Mouse (Mus musculus) hindbrain, embryonic 14.5 days (tissue): ENCODE measurements around the gene Fgfr2. TPM values are rescaled to one million over a fixed set of nuclear protein-coding genes. Genes with fewer than 3 reads are reported as not detected.

Source experiments
- ATAC-seq: fragments of 200-750 bp; cut with Nextera tagmentation; 2 replicates; pipeline ENCODE4 v1.8.0; 2017; ENCODE audit warnings: moderate number of reproducible peaks, mild to moderate bottlenecking, moderate TSS enrichment, moderate library complexity; ENCODE audit not compliant: low FRiP score
- DNase-seq: peaks from one replicate; pipeline ENCODE4 v3.0.0-alpha.2; 2015; ENCODE audit warnings: low spot score
- H3K27ac ChIP-seq: fragments of 300-500 bp; sonication (generic); 2 replicates; pipeline ENCODE4 v1.5.1; 2014; ENCODE audit warnings: mild to moderate bottlenecking, moderate library complexity
- H3K27me3 ChIP-seq: fragments of 300-500 bp; sonication (generic); 2 replicates; pipeline ENCODE4 v1.6.1; 2014; ENCODE audit warnings: mild to moderate bottlenecking, low read length, mixed read lengths; ENCODE audit not compliant: control insufficient read depth, insufficient read depth
- H3K36me3 ChIP-seq: fragments of 300-500 bp; sonication (generic); replicated peaks from 2 replicates; pipeline ENCODE4 v1.6.1; 2014; ENCODE audit not compliant: control insufficient read depth, insufficient read depth
- H3K4me1 ChIP-seq: fragments of 300-500 bp; sonication (generic); replicated peaks from 2 replicates; pipeline ENCODE4 v1.6.1; 2014; ENCODE audit warnings: antibody characterized with exemption, low read length, mixed read lengths; ENCODE audit not compliant: control insufficient read depth, insufficient read depth
- H3K4me2 ChIP-seq: fragments of 300-500 bp; sonication (generic); replicated peaks from 2 replicates; pipeline ENCODE4 v1.6.1; 2014; ENCODE audit warnings: mild to moderate bottlenecking, moderate library complexity
- H3K4me3 ChIP-seq: fragments of 300-500 bp; sonication (generic); replicated peaks from 2 replicates; pipeline ENCODE4 v1.5.1; 2014; ENCODE audit warnings: mild to moderate bottlenecking, low read length
- H3K9ac ChIP-seq: fragments of 300-500 bp; sonication (generic); 2 replicates; pipeline ENCODE4 v1.6.1; 2014
- H3K9me3 ChIP-seq: fragments of 300-500 bp; sonication (generic); 2 replicates; pipeline ENCODE4 v1.6.1; 2016; ENCODE audit warnings: low read length; ENCODE audit not compliant: control insufficient read depth
- WGBS: fragments of 180-500 bp; shearing (Covaris S2); extraction: QIAGEN DNeasy Blood & Tissue Kit; methylation state at CpG from one replicate; pipeline ENCODE4 v1.1.7; 2014; 5-methylcytosine and 5-hydroxymethylcytosine counted together
- polyA plus RNA-seq: library from polyadenylated mRNA; unstranded; fragments of >200 nt; fragmentation: Nextera tagmentation; extraction: Ambion mirVana; gene quantifications from 2 replicates; pipeline ENCODE4 v1.2.1, GENCODE M21; 2014

Gene Fgfr2
- polyA plus RNA-seq, 1 experiment from 2014 or later: 43.5 TPM

GRCm38 (mm10) chr7:130199317-130199716 is 2923.8 kb downstream of the Fgfr2 start:
- ATAC-seq (no peak), DNase-seq (no peak)
- Histone ChIP-seq H3K9ac (no peak overlapping the region), H3K4me3 (no peak overlapping the region), H3K4me1 (no peaks in the 10 kb centered on the region), H3K36me3 (no peaks in the 10 kb centered on the region), H3K4me2 (no peak overlapping the region), H3K9me3 (no peaks in the 10 kb centered on the region), H3K27me3 (no peaks in the 10 kb centered on the region), H3K27ac (no peak overlapping the region)
- 78% methylated on average over 5 of the region's 5 CpGs for WGBS

- no peak overlapping the region for H3K9ac ChIP-seq
- H3K27ac ChIP-seq: no peak overlapping the region
- no peak overlapping the region for H3K4me3 ChIP-seq
- ATAC-seq (no peak), DNase-seq (no peak)
- H3K4me2 ChIP-seq: no peak overlapping the region
- H3K36me3 ChIP-seq: no peaks in the 10 kb centered on the region
- H3K4me1 ChIP-seq: no peaks in the 10 kb centered on the region
- no peaks in the 10 kb centered on the region for H3K9me3 ChIP-seq
- 93% methylated on average over 2 of the region's 2 CpGs for WGBS
- no peaks in the 10 kb centered on the region for H3K27me3 ChIP-seq
Measured at GRCm38 (mm10) chr7:130195081-130195480, 2928.1 kb downstream of the Fgfr2 start.

- no peak for DNase-seq
- H3K4me1 ChIP-seq: no peaks in the 10 kb centered on the region
- H3K9me3 ChIP-seq: no peaks in the 10 kb centered on the region
- no peak for ATAC-seq
- no peak overlapping the region for H3K4me2 ChIP-seq
- H3K9ac ChIP-seq: no peak overlapping the region
- no peaks in the 10 kb centered on the region for H3K27me3 ChIP-seq
- H3K36me3 ChIP-seq: no peaks in the 10 kb centered on the region
- WGBS: 61% methylated on average over 15 of the region's 15 CpGs
- no peak overlapping the region for H3K27ac ChIP-seq
- no peak overlapping the region for H3K4me3 ChIP-seq
Measured at GRCm38 (mm10) chr7:130190329-130190975, 2932.7 kb downstream of the Fgfr2 start.

- no peak overlapping the region for H3K4me3 ChIP-seq
- H3K27ac ChIP-seq: no peak overlapping the region
- 67% methylated on average over 4 of the region's 4 CpGs for WGBS
- ATAC-seq: no peak
- H3K9me3 ChIP-seq: no peaks in the 10 kb centered on the region
- H3K4me2 ChIP-seq: no peak overlapping the region
- DNase-seq: no peak
- no peaks in the 10 kb centered on the region for H3K27me3 ChIP-seq
- H3K4me1 ChIP-seq: no peaks in the 10 kb centered on the region
- H3K9ac ChIP-seq: no peak overlapping the region
- no peaks in the 10 kb centered on the region for H3K36me3 ChIP-seq
Measured at GRCm38 (mm10) chr7:130189901-130190300, 2933.2 kb downstream of the Fgfr2 start.

GRCm38 (mm10) chr7:130188108-130188507 is 2935.0 kb downstream of the Fgfr2 start:
- H3K4me1 ChIP-seq: no peaks in the 10 kb centered on the region
- H3K9ac ChIP-seq: no peak overlapping the region
- WGBS: 91% methylated on average over 2 of the region's 2 CpGs
- H3K4me3 ChIP-seq: no peak overlapping the region
- DNase-seq (no peak), ATAC-seq (no peak)
- H3K9me3 ChIP-seq: no peaks in the 10 kb centered on the region
- no peaks in the 10 kb centered on the region for H3K27me3 ChIP-seq
- no peaks in the 10 kb centered on the region for H3K36me3 ChIP-seq
- H3K4me2 ChIP-seq: no peak overlapping the region
- H3K27ac ChIP-seq: no peak overlapping the region

- H3K9me3 ChIP-seq: no peaks in the 10 kb centered on the region
- ATAC-seq (no peak), DNase-seq (no peak)
- no peak overlapping the region for H3K4me3 ChIP-seq
- H3K27me3 ChIP-seq: no peaks in the 10 kb centered on the region; the same call in 1 of the 2 replicates
- WGBS: 91% methylated on average over 5 of the region's 5 CpGs
- no peak overlapping the region for H3K9ac ChIP-seq
- 0 out of 2 replicates have a peak, but pooled peaks cover 7% of the 10 kb centered on the region for H3K4me1 ChIP-seq
- no peak overlapping the region for H3K4me2 ChIP-seq
- no peak overlapping the region for H3K27ac ChIP-seq
- no peaks in the 10 kb centered on the region for H3K36me3 ChIP-seq
Measured at GRCm38 (mm10) chr7:130184864-130185263, 2938.3 kb downstream of the Fgfr2 start.

- no peak overlapping the region for H3K4me2 ChIP-seq
- H3K36me3 ChIP-seq: no peaks in the 10 kb centered on the region
- WGBS: 52% methylated on average over 5 of the region's 5 CpGs
- no peak overlapping the region for H3K9ac ChIP-seq
- no peak for DNase-seq
- H3K4me1 ChIP-seq: 0 out of 2 replicates have a peak, but pooled peaks cover 7% of the 10 kb centered on the region
- H3K27me3 ChIP-seq: no peaks in the 10 kb centered on the region; the same call in 1 of the 2 replicates
- H3K4me3 ChIP-seq: no peak overlapping the region
- no peak for ATAC-seq
- H3K27ac ChIP-seq: no peak overlapping the region
- no peaks in the 10 kb centered on the region for H3K9me3 ChIP-seq
Measured at GRCm38 (mm10) chr7:130183960-130184359, 2939.2 kb downstream of the Fgfr2 start.

- H3K27ac ChIP-seq: no peak overlapping the region
- H3K9ac ChIP-seq: no peak overlapping the region
- H3K4me3 ChIP-seq: peak overlapping the region; percentile 14; the same call in 1 of the 2 replicates
- no peaks in the 10 kb centered on the region for H3K9me3 ChIP-seq
- WGBS: 24% methylated on average over 18 of the region's 18 CpGs
- 0 out of 2 replicates have a peak, but pooled peaks cover 7% of the 10 kb centered on the region for H3K4me1 ChIP-seq
- no peaks in the 10 kb centered on the region; the same call in 1 of the 2 replicates for H3K27me3 ChIP-seq
- no peaks in the 10 kb centered on the region for H3K36me3 ChIP-seq
- no peak for DNase-seq
- no peak for ATAC-seq
- peak overlapping the region; percentile 38 for H3K4me2 ChIP-seq
Measured at GRCm38 (mm10) chr7:130182551-130182950, 2940.6 kb downstream of the Fgfr2 start.

GRCm38 (mm10) chr7:130178991-130179390 is 2944.2 kb downstream of the Fgfr2 start:
- Histone ChIP-seq H3K9me3 (no peaks in the 10 kb centered on the region), H3K27ac (no peak overlapping the region), H3K9ac (no peak overlapping the region), H3K4me1 (0 out of 2 replicates have a peak, but pooled peaks cover 7% of the 10 kb centered on the region), H3K36me3 (no peaks in the 10 kb centered on the region), H3K27me3 (no peaks in the 10 kb centered on the region; the same call in 1 of the 2 replicates), H3K4me3 (no peak overlapping the region), H3K4me2 (no peak overlapping the region)
- whole genome bisulfite sequencing: 67% methylated on average over 3 of the region's 3 CpGs
- DNase-seq: no peak
- no peak for ATAC-seq
